Mouse (Mus musculus) liver, postnatal 0 days (tissue): ENCODE measurements around the gene Taf1d. TPM values are rescaled to one million over a fixed set of nuclear protein-coding genes. Genes with fewer than 3 reads are reported as not detected.

Experiments used
- ATAC-seq: fragments of 200-750 bp; cut with Nextera tagmentation; 2 replicates; pipeline ENCODE4 v1.8.0; 2017; ENCODE audit warnings: mild to moderate bottlenecking, moderate library complexity
- DNase-seq: peaks from one replicate; pipeline ENCODE4 v3.0.0-alpha.2; 2016
- H3K27ac ChIP-seq: fragments of 300-500 bp; sonication (generic); 2 replicates; pipeline ENCODE4 v1.5.1; 2014; ENCODE audit warnings: antibody characterized with exemption, moderate library complexity, mild to moderate bottlenecking, low read depth
- H3K27me3 ChIP-seq: fragments of 300-500 bp; sonication (generic); 2 replicates; pipeline ENCODE4 v1.6.1; 2014; ENCODE audit warnings: low read length, control low read depth, mixed read lengths; ENCODE audit not compliant: insufficient read depth
- H3K36me3 ChIP-seq: fragments of 300-500 bp; sonication (generic); replicated peaks from 2 replicates; pipeline ENCODE4 v1.6.1; 2014; ENCODE audit warnings: mild to moderate bottlenecking, control low read depth, low read length, moderate library complexity, mixed read lengths; ENCODE audit not compliant: insufficient read depth
- H3K4me1 ChIP-seq: fragments of 300-500 bp; sonication (generic); 2 replicates; pipeline ENCODE4 v1.6.1; 2014; ENCODE audit warnings: antibody characterized with exemption, mild to moderate bottlenecking, control low read depth; ENCODE audit not compliant: insufficient read depth
- H3K4me2 ChIP-seq: fragments of 300-500 bp; sonication (generic); 2 replicates; pipeline ENCODE4 v1.6.1; 2014; ENCODE audit warnings: low read depth, mild to moderate bottlenecking, low read length, moderate library complexity, mixed read lengths
- H3K4me3 ChIP-seq: fragments of 300-500 bp; sonication (generic); 2 replicates; pipeline ENCODE4 v1.5.1; 2014; ENCODE audit warnings: low read depth, low read length
- H3K9ac ChIP-seq: fragments of 300-500 bp; sonication (generic); replicated peaks from 2 replicates; pipeline ENCODE4 v1.6.1; 2014; ENCODE audit warnings: mild to moderate bottlenecking, moderate library complexity
- H3K9me3 ChIP-seq: fragments of 300-500 bp; sonication (generic); 2 replicates; pipeline ENCODE4 v1.6.1; 2016; ENCODE audit warnings: mild to moderate bottlenecking, control low read depth, low read length, mixed read lengths
- CTCF ChIP-seq: sonication (generic); IDR thresholded peaks from 2 replicates; pipeline ENCODE4 v1.5.1; 2016; ENCODE audit warnings: antibody characterized with exemption, low read depth
- EP300 ChIP-seq: IDR thresholded peaks from 2 replicates; pipeline ENCODE4 v1.6.1; 2016; ENCODE audit warnings: antibody characterized with exemption, low read depth, mild to moderate bottlenecking
- WGBS: fragments of 180-500 bp; shearing (Covaris S2); extraction: QIAGEN DNeasy Blood & Tissue Kit; methylation state at CpG from one replicate; pipeline ENCODE4 v1.1.7; 2014; ENCODE audit not compliant: insufficient replicate concordance; 5-methylcytosine and 5-hydroxymethylcytosine counted together
- microRNA-seq: library from miRNA; unstranded; fragments of <30 nt; microRNA quantifications from one replicate; pipeline ENCODE4, GENCODE M21; 2016
- polyA plus RNA-seq: library from polyadenylated mRNA; unstranded; fragments of >200 nt; fragmentation: Nextera tagmentation; extraction: Ambion mirVana; gene quantifications from 2 replicates; pipeline ENCODE4 v1.2.1, GENCODE M21; 2015

Taf1d gene
- polyA plus RNA-seq, 1 experiment from 2014 or later = 31.1 TPM

DNA sequence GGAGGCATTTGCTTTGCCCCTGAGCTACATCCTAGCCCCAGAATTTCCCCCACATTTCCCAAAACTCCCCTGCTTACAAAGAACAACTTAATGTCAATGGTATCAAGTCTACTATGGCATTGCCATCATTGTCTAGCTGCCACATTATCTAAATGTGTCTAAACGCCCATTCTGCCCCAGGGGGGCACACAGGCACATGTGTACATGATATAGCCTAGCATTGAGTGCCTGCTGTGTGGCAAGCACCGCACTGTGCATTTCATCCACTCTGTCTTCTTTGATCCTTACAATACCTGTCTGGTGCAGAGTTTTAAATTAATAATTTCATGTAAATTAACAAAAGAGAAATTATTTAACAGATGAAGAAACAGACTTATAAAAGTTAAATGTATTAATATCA lies 60.2 kb downstream of the Taf1d start:
- TF ChIP-seq CTCF (no peak), EP300 (no peak)
- Histone ChIP-seq H3K4me2 (no peak overlapping the region), H3K9me3 (no peaks in the 10 kb centered on the region), H3K27ac (no peak overlapping the region), H3K27me3 (no peaks in the 10 kb centered on the region), H3K9ac (no peak overlapping the region), H3K4me3 (no peak overlapping the region), H3K36me3 (no peaks in the 10 kb centered on the region), H3K4me1 (no peaks in the 10 kb centered on the region)
- DNase-seq = no peak
- 60% methylated on average over 2 of the region's 2 CpGs for WGBS
- no peak for ATAC-seq

Small RNA genes lying within 50 kb of the gene (microRNA-seq; reads per million reads assigned to microRNA genes)
- gene Gm49349 (not detected), gene mmu-mir-7650 (not detected)

Other genes with a start within 250 kb of the Taf1d start
- gene Hephl1, start 194.1 kb upstream of the Taf1d start, polyA plus RNA-seq = 0.02 TPM in 1 of 2 replicates, not detected in the other
- 0.22 and 0.39 TPM in 2 replicates for gene Vstm5, start 67.2 kb upstream of the Taf1d start, polyA plus RNA-seq
- 12.3 and 13.6 TPM in 2 replicates for gene Med17, start 26.3 kb upstream of the Taf1d start, polyA plus RNA-seq
- 26.4 and 27.6 TPM in 2 replicates for gene 4931406C07Rik, start 234 bp downstream of the Taf1d start, polyA plus RNA-seq
- gene Cep295, start 51.6 kb downstream of the Taf1d start, polyA plus RNA-seq = 4.5 and 4.8 TPM in 2 replicates
- 0.96 and 1.3 TPM in 2 replicates for gene Smco4, start 187.2 kb downstream of the Taf1d start, polyA plus RNA-seq